Mouse (Mus musculus) ES-E14 (cell line): ENCODE data around the gene Lrg1. TPM values are rescaled to one million over a fixed set of nuclear protein-coding genes. Genes with fewer than 3 reads are reported as not detected.
A peak's percentile ranks its signal among the peaks of the same experiment; 100 is the strongest.

Experiments
- DNase-seq: peaks from one replicate; pipeline ENCODE4 v3.0.0-alpha.2; 2013; ENCODE audit warnings: low read depth, low spot score
- H3K27ac ChIP-seq: 2 replicates; pipeline ENCODE4 v1.5.1; 2012; ENCODE audit warnings: low read depth, mild to moderate bottlenecking, low read length, moderate library complexity, mixed read lengths; ENCODE audit not compliant: poor library complexity, insufficient read depth, severe bottlenecking
- H3K36me3 ChIP-seq: 2 replicates; pipeline ENCODE4 v1.6.1; 2012; ENCODE audit warnings: mild to moderate bottlenecking, low read length, moderate library complexity, mixed read lengths; ENCODE audit not compliant: control insufficient read depth, poor library complexity, insufficient read depth, severe bottlenecking
- H3K4me1 ChIP-seq, 2 experiments: fragments of 150-350 bp in 1 of 2; sonication (generic) in 1 of 2; 2 replicates each; pipeline ENCODE4 v1.6.1; 2012; ENCODE audit warnings: low read length in 2 of 2, mild to moderate bottlenecking in 1 of 2, mixed read lengths in 1 of 2; ENCODE audit not compliant: control insufficient read depth in 2 of 2, insufficient read depth in 2 of 2, poor library complexity in 1 of 2
- H3K4me3 ChIP-seq, 2 experiments: fragments of 150-350 bp in 1 of 2; sonication (generic) in 1 of 2; 2 replicates each; pipeline ENCODE4 v1.5.1; 2012; ENCODE audit warnings: low read length in 2 of 2, low read depth in 1 of 2, mild to moderate bottlenecking in 1 of 2, mixed read lengths in 1 of 2; ENCODE audit not compliant: insufficient read depth in 1 of 2, poor library complexity in 1 of 2, severe bottlenecking in 1 of 2
- H3K9ac ChIP-seq: 2 replicates; pipeline ENCODE4 v1.6.1; 2012; ENCODE audit warnings: low read depth, mild to moderate bottlenecking, low read length, mixed read lengths; ENCODE audit not compliant: poor library complexity, insufficient read depth, severe bottlenecking
- H3K9me3 ChIP-seq: fragments of 150-350 bp; sonication (generic); 2 replicates; pipeline ENCODE4 v1.6.1; 2012; ENCODE audit warnings: low read depth, mild to moderate bottlenecking, low read length; ENCODE audit not compliant: control insufficient read depth, insufficient read depth
- CHD2 ChIP-seq: IDR thresholded peaks from 2 replicates; pipeline ENCODE4 v1.6.1; 2014; ENCODE audit warnings: mild to moderate bottlenecking, low read depth, low read length, inconsistent platforms
- HCFC1 ChIP-seq: IDR thresholded peaks from 2 replicates; pipeline ENCODE4 v1.6.1; 2012; ENCODE audit warnings: low read length, inconsistent platforms, borderline replicate concordance; ENCODE audit not compliant: insufficient read depth
- MAFK ChIP-seq: IDR thresholded peaks from 2 replicates; pipeline ENCODE4 v1.6.1; 2014; ENCODE audit warnings: mild to moderate bottlenecking, low read depth, low read length, inconsistent platforms; ENCODE audit not compliant: insufficient read depth
- ZC3H11A ChIP-seq: IDR thresholded peaks from 2 replicates; pipeline ENCODE4 v1.6.1; 2012; ENCODE audit warnings: low read depth, mild to moderate bottlenecking, inconsistent platforms, low read length, borderline replicate concordance
- ZNF384 ChIP-seq: IDR thresholded peaks from 2 replicates; pipeline ENCODE4 v1.6.1; 2012; ENCODE audit warnings: low read depth, low read length, inconsistent platforms
- in situ Hi-C, 2 experiments: fragments of 600-800 bp; cut with MboI; formaldehyde crosslinking; loops; one replicate each; pipeline ENCODE4 v1.15.1; 2025; ENCODE audit warnings: low sequenced_read_pairs in 2 of 2, inconsistent platforms in 1 of 2; ENCODE audit not compliant: unreplicated experiment in 2 of 2
- total RNA-seq: library from RNA; depleted of rRNA; stranded (reverse); fragments of 300-350 nt; gene quantifications from 2 replicates; pipeline ENCODE4 v1.2.3, GENCODE M21; 2012

Lrg1 gene
- total RNA-seq, 1 experiment, result not detected

DNA sequence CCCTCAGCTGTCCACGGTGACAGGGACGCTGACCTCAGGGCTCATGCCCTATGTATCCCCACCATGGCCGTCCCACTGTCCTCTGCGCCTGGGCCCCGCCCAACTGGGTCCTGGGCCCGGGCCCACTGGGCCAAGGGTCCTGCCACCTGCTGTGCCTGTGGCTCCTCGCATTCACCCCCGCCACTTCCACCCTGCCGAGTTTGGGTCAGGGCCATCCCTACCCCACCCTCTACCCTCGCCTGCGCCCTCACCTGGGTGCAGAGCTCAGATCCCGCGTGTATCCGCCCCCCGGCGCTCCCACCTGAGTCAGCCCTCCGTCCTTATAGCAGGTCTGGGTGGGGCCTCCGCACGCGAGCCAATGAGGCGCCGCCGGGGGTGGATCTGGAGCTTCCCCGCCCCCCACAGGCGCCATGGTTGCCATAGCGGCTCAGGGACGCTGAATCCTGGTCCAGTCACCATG, 4.5 kb downstream of the Lrg1 start, which contains the start of gene Plin5:
Plin5 (minus strand) TSS at position 346 of the 460 bp plus-strand sequence.
- DNase-seq, result peak; percentile 74
- H3K4me3 ChIP-seq, result peak within 1 kb of the TSS; percentile 60 to 62
- H3K9ac ChIP-seq, result peak within 1 kb of the TSS; percentile 12; the same call in 1 of the 2 replicates
- H3K9me3 ChIP-seq, result no peaks in the 10 kb centered on the region
- H3K36me3 ChIP-seq, result no peaks in the 10 kb centered on the region
- peaks cover 0 to 10% of the 10 kb centered on the region in 2 experiments; a peak in 1 of 4 replicates for H3K4me1 ChIP-seq
- TF ChIP-seq ZNF384 (no peak), ZC3H11A (no peak), HCFC1 (no peak), MAFK (0 out of 2 replicates have a peak, but pooled peaks have one; percentile 40)
- in situ Hi-C loops, result no loop called here
- H3K27ac ChIP-seq, result no peak within 1 kb of the TSS

DNA sequence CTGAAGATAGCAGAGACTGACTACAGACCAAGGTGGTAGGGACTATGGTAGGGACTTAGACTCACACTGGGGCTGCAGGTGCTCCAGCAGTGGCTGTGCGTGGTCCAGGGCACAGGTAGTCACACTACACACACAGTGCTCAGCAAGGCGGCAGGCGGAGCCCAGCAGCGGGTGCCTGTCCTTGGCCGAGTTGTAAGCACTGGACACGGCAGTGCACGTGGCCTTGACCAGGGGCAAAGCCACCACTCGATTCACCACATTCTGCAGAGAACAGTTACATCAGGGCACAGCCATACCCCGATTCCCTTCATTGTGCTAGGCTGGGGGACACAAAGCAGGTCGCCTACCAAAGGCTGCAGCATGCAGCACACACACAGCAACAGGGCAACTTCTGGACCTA, 5.6 kb downstream of the Lrg1 start:
- in situ Hi-C loops, result no loop called here
- Histone ChIP-seq H3K36me3 (no peaks in the 10 kb centered on the region), H3K9me3 (no peaks in the 10 kb centered on the region), H3K27ac (no peak overlapping the region), H3K9ac (no peak overlapping the region), H3K4me1 (peaks cover 0 to 10% of the 10 kb centered on the region in 2 experiments; a peak in 1 of 4 replicates), H3K4me3 (no peak overlapping the region)
- no peak for DNase-seq
- TF ChIP-seq CHD2, result no peak
- TF ChIP-seq ZNF384, result no peak
- no peak for TF ChIP-seq MAFK
- no peak for TF ChIP-seq ZC3H11A
- no peak for TF ChIP-seq HCFC1

DNA sequence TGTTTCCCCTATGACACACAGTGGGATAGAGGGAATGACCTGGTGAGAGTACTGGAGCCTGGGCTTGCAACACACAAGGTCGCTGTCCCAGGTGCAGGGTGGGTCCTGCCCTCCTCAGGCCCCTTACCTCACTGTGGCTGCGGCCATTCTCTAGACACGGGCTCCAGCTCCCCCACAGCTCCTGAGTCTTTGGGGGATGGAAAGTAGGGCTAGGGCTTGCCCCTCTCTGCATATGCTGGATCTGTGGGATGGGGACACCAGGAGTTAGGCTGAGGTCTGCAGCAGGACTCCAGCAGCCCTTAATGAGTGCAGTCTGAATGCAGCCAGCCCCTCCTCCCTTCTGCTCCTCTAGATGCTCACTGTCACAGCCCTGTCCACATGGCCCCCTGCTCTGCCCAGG, 9.1 kb downstream of the Lrg1 start:
- Histone ChIP-seq H3K9ac (no peak overlapping the region), H3K9me3 (no peaks in the 10 kb centered on the region), H3K36me3 (no peaks in the 10 kb centered on the region), H3K4me3 (no peak overlapping the region), H3K27ac (no peak overlapping the region), H3K4me1 (peaks cover 0 to 10% of the 10 kb centered on the region in 2 experiments; a peak in 1 of 4 replicates)
- no peak for DNase-seq
- in situ Hi-C loops, result no loop called here
- TF ChIP-seq MAFK (no peak), HCFC1 (no peak), ZNF384 (no peak), CHD2 (no peak), ZC3H11A (no peak)

DNA sequence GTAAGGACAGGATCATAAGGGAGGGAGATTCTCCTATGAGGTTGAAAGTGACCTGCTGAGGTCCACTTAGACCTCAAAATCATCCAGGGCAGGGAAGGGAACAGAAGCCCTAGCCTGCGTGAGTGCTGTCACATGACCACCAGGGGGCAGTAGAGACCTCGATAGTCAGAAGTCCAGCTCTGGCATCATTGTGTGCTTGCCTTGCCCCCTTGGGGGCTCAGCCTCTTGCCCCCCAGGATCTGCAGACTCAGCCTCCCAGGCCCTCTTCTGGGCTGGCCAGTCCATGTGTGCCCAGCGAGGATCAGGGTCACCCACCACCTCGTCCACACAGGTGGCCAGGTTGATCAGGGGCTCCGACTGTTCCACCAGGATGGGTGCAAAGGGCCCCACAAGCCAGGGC, 9.9 kb downstream of the Lrg1 start:
- in situ Hi-C loops, result no loop called here
- no peak overlapping the region for H3K4me3 ChIP-seq
- H3K36me3 ChIP-seq, result no peaks in the 10 kb centered on the region
- peaks cover 0 to 8% of the 10 kb centered on the region in 2 experiments; a peak in 1 of 4 replicates for H3K4me1 ChIP-seq
- TF ChIP-seq ZC3H11A (0 out of 2 replicates have a peak, but pooled peaks have one; percentile 5), ZNF384 (no peak), CHD2 (no peak)
- H3K9me3 ChIP-seq, result no peaks in the 10 kb centered on the region
- peak; percentile 54 for DNase-seq
- H3K9ac ChIP-seq, result no peak overlapping the region
- no peak overlapping the region for H3K27ac ChIP-seq

DNA sequence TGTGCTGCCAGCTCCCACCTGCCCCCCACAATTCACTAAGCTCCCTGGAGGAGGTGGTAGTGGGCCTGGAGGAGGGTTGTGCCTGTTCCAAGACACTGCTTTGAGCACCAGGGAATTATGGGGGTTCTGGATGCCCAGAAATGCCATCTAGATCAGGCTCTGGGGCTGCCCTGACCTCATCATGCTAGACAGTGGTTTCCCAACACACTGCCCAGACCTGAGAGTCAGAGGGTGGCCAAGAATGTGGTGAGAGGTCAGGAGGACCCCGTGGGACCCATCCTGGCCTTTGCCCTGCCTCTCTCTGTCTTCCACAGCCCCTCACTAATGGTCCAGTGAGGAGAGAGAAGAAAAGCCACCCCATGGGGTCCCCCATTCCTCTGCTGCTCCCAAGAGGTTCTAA, 10.8 kb downstream of the Lrg1 start:
- Histone ChIP-seq H3K27ac (no peak overlapping the region), H3K9me3 (no peaks in the 10 kb centered on the region), H3K4me1 (peaks cover 0 to 7% of the 10 kb centered on the region in 2 experiments; a peak in 1 of 4 replicates), H3K4me3 (no peak overlapping the region), H3K36me3 (no peaks in the 10 kb centered on the region), H3K9ac (no peak overlapping the region)
- TF ChIP-seq CHD2 (no peak), ZC3H11A (no peak), HCFC1 (no peak), MAFK (no peak)
- DNase-seq, result no peak
- in situ Hi-C loops, result no loop called here
